Mouse (Mus musculus) embryonic facial prominence, embryonic 13.5 days (tissue): ENCODE results near the gene March11. TPM values are rescaled to one million over a fixed set of nuclear protein-coding genes. Genes with fewer than 3 reads are reported as not detected.

Experiments
- ATAC-seq: fragments of 200-750 bp; cut with Nextera tagmentation; 2 replicates; pipeline ENCODE4 v1.8.0; 2017; ENCODE audit warnings: low read depth; ENCODE audit not compliant: insufficient number of reproducible peaks, insufficient read depth, low FRiP score, low TSS enrichment
- H3K27ac ChIP-seq: fragments of 300-500 bp; sonication (generic); 2 replicates; pipeline ENCODE4 v1.5.1; 2015; ENCODE audit warnings: moderate library complexity, mild to moderate bottlenecking, inconsistent platforms
- H3K27me3 ChIP-seq: fragments of 300-500 bp; sonication (generic); 2 replicates; pipeline ENCODE4 v1.6.1; 2015; ENCODE audit warnings: mild to moderate bottlenecking, inconsistent platforms
- H3K36me3 ChIP-seq: fragments of 300-500 bp; sonication (generic); 2 replicates; pipeline ENCODE4 v1.6.1; 2015; ENCODE audit warnings: mild to moderate bottlenecking, inconsistent platforms
- H3K4me1 ChIP-seq: fragments of 300-500 bp; sonication (generic); 2 replicates; pipeline ENCODE4 v1.6.1; 2015; ENCODE audit warnings: inconsistent platforms
- H3K4me2 ChIP-seq: fragments of 300-500 bp; sonication (generic); 2 replicates; pipeline ENCODE4 v1.6.1; 2015; ENCODE audit warnings: moderate library complexity, mild to moderate bottlenecking, inconsistent platforms
- H3K4me3 ChIP-seq: fragments of 300-500 bp; sonication (generic); 2 replicates; pipeline ENCODE4 v1.5.1; 2015; ENCODE audit warnings: mild to moderate bottlenecking, inconsistent platforms
- H3K9ac ChIP-seq: fragments of 300-500 bp; sonication (generic); 2 replicates; pipeline ENCODE4 v1.6.1; 2015; ENCODE audit warnings: mild to moderate bottlenecking, inconsistent platforms
- H3K9me3 ChIP-seq: fragments of 300-500 bp; sonication (generic); 2 replicates; pipeline ENCODE4 v1.6.1; 2016; ENCODE audit warnings: inconsistent platforms
- WGBS: fragments of 180-500 bp; shearing (Covaris S2); methylation state at CpG from one replicate; pipeline ENCODE4 v1.1.7; 2015; ENCODE audit warnings: mixed read lengths; 5-methylcytosine and 5-hydroxymethylcytosine counted together
- polyA plus RNA-seq: library from polyadenylated mRNA; unstranded; fragments of >200 nt; fragmentation: Nextera tagmentation; extraction: Ambion mirVana; gene quantifications from 2 replicates; pipeline ENCODE4 v1.2.1, GENCODE M21; 2015

The March11 gene
- polyA plus RNA-seq, 1 experiment from 2014 or later, result 0.42 TPM

DNA sequence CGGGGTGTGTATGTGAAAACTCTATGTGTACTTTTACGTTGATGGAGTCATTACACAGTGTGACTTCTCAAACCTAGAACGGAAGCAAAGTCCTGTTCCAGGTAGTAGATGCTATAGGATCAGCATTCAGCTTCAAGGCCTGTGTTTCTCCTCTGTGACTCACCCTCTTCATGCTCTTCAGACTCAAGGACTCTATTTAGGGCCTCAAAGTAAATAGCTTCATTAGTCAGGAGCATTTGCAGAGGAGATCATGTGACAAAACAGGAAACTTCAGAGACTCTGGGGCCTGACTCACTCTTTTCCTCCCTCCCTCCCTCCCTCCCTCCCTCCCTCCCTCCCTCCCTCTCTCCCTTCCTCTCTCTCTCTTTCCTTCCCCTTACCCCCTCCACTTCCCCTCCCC is 66.1 kb downstream of the March11 start:
- H3K36me3 ChIP-seq, result no peaks in the 10 kb centered on the region
- WGBS, result 89% methylated on average over 3 of the region's 3 CpGs
- no peaks in the 10 kb centered on the region for H3K4me1 ChIP-seq
- H3K27me3 ChIP-seq, result no peaks in the 10 kb centered on the region
- H3K27ac ChIP-seq, result no peak overlapping the region
- no peaks in the 10 kb centered on the region for H3K9me3 ChIP-seq
- no peak for ATAC-seq
- H3K4me2 ChIP-seq, result no peak overlapping the region
- H3K4me3 ChIP-seq, result no peak overlapping the region
- no peak overlapping the region for H3K9ac ChIP-seq

DNA sequence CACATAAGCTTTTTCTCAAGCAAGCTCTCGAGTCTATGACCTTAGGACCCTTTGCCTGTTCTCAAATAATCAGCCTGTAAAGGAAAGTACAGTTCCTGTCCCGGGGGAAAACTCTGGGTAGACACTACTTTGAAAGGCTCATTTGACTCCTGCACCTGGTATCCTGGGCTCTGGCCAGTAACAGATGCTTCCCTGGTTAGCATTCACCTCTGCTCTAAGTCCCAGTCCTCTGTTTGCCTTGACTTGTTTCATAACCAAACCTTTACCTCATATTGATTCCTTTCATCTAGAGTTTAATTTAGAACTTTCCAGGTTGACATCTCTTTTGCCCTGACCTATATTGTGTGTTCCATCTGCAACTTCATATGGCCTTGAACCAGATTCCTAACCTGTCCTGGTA is 68.5 kb downstream of the March11 start:
- no peak overlapping the region for H3K9ac ChIP-seq
- no peak for ATAC-seq
- no peak overlapping the region for H3K27ac ChIP-seq
- no peaks in the 10 kb centered on the region for H3K36me3 ChIP-seq
- no peaks in the 10 kb centered on the region for H3K4me1 ChIP-seq
- H3K4me2 ChIP-seq, result no peak overlapping the region
- 51% methylated on average over 2 of the region's 2 CpGs for WGBS
- H3K27me3 ChIP-seq, result no peaks in the 10 kb centered on the region
- no peaks in the 10 kb centered on the region for H3K9me3 ChIP-seq
- no peak overlapping the region for H3K4me3 ChIP-seq

DNA sequence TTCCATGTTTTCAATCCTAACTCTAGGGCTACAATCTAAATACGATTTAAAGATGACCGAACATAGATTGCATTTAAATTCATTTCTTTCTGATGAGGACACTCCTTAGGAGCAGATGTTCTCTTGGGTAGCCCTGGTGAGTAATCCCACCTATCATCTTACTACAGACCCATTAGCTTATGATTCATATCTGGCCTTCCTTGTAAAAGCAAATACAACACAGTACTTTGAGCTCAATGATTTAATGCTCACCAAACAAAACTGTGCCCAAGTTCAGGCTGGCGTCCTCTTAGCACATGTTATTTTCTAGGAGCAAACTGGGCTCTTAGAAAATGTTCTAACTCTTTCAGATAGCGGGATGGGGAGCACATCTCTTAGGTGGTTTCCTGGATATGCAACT is 70.0 kb downstream of the March11 start:
- no peak overlapping the region for H3K4me3 ChIP-seq
- H3K27ac ChIP-seq, result no peak overlapping the region
- no peaks in the 10 kb centered on the region for H3K4me1 ChIP-seq
- H3K4me2 ChIP-seq, result no peak overlapping the region
- 81% methylated on average over 4 of the region's 4 CpGs for WGBS
- H3K9ac ChIP-seq, result no peak overlapping the region
- ATAC-seq, result no peak
- H3K36me3 ChIP-seq, result no peaks in the 10 kb centered on the region
- H3K27me3 ChIP-seq, result no peaks in the 10 kb centered on the region
- no peaks in the 10 kb centered on the region for H3K9me3 ChIP-seq

GRCm38 (mm10) chr15:26379831-26380230 is 71.0 kb downstream of the March11 start:
- Histone ChIP-seq H3K27ac (no peak overlapping the region), H3K27me3 (no peaks in the 10 kb centered on the region), H3K9me3 (no peaks in the 10 kb centered on the region), H3K4me2 (no peak overlapping the region), H3K4me3 (no peak overlapping the region), H3K36me3 (no peaks in the 10 kb centered on the region), H3K4me1 (no peaks in the 10 kb centered on the region), H3K9ac (no peak overlapping the region)
- 84% methylated on average over 3 of the region's 3 CpGs for WGBS
- no peak for ATAC-seq

DNA sequence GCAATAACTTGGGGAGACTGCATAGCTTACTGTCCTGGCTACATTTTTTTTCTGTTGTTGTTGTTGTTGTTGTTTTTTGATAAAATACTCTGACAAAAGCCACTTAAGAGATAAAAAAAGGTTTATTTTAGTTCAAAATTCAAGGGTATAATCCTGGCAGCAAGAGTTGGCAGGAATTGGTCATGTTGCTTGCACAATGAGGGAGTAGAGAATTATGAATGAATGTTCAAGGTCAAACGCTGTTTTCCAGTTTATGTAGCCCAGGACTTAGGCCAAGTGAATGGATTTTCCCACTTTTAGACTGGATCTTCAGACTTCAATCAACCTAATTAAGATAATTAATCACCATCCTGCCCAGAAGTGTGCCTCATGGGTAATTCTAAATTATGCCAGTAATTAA is 72.0 kb downstream of the March11 start:
- no peak overlapping the region for H3K9ac ChIP-seq
- H3K4me3 ChIP-seq, result no peak overlapping the region
- no peak overlapping the region for H3K4me2 ChIP-seq
- no peaks in the 10 kb centered on the region for H3K9me3 ChIP-seq
- ATAC-seq, result no peak
- WGBS, result 86% methylated on average over 1 of the region's 1 CpGs
- no peaks in the 10 kb centered on the region for H3K27me3 ChIP-seq
- H3K27ac ChIP-seq, result no peak overlapping the region
- H3K4me1 ChIP-seq, result no peaks in the 10 kb centered on the region
- H3K36me3 ChIP-seq, result no peaks in the 10 kb centered on the region

GRCm38 (mm10) chr15:26390001-26390400 is 81.2 kb downstream of the March11 start:
- H3K4me2 ChIP-seq, result no peak overlapping the region
- no peak overlapping the region for H3K4me3 ChIP-seq
- no peak for ATAC-seq
- H3K9ac ChIP-seq, result no peak overlapping the region
- WGBS, result 89% methylated on average over 9 of the region's 9 CpGs
- no peaks in the 10 kb centered on the region for H3K27me3 ChIP-seq
- no peaks in the 10 kb centered on the region for H3K9me3 ChIP-seq
- H3K27ac ChIP-seq, result no peak overlapping the region
- H3K36me3 ChIP-seq, result no peaks in the 10 kb centered on the region
- H3K4me1 ChIP-seq, result no peaks in the 10 kb centered on the region

GRCm38 (mm10) chr15:26396556-26396955 is 87.7 kb downstream of the March11 start:
- no peaks in the 10 kb centered on the region for H3K36me3 ChIP-seq
- 94% methylated on average over 2 of the region's 2 CpGs for WGBS
- H3K9me3 ChIP-seq, result no peaks in the 10 kb centered on the region
- no peak overlapping the region for H3K4me3 ChIP-seq
- H3K9ac ChIP-seq, result no peak overlapping the region
- H3K27me3 ChIP-seq, result no peaks in the 10 kb centered on the region
- no peak overlapping the region for H3K4me2 ChIP-seq
- H3K4me1 ChIP-seq, result no peaks in the 10 kb centered on the region
- no peak for ATAC-seq
- H3K27ac ChIP-seq, result no peak overlapping the region

GRCm38 (mm10) chr15:26425284-26425683 is 116.4 kb downstream of the March11 start:
- WGBS, result 69% methylated on average over 3 of the region's 3 CpGs
- Histone ChIP-seq H3K36me3 (no peaks in the 10 kb centered on the region), H3K4me2 (no peak overlapping the region), H3K9me3 (no peaks in the 10 kb centered on the region), H3K9ac (no peak overlapping the region), H3K27me3 (no peaks in the 10 kb centered on the region), H3K27ac (no peak overlapping the region), H3K4me1 (no peaks in the 10 kb centered on the region), H3K4me3 (no peak overlapping the region)
- no peak for ATAC-seq

- Histone ChIP-seq H3K27ac (no peak overlapping the region), H3K9me3 (no peaks in the 10 kb centered on the region), H3K4me1 (no peaks in the 10 kb centered on the region), H3K27me3 (no peaks in the 10 kb centered on the region), H3K4me3 (no peak overlapping the region), H3K4me2 (no peak overlapping the region), H3K9ac (no peak overlapping the region), H3K36me3 (no peaks in the 10 kb centered on the region)
- ATAC-seq, result no peak
Observed at GRCm38 (mm10) chr15:26426231-26426630, 117.4 kb downstream of the March11 start.

DNA sequence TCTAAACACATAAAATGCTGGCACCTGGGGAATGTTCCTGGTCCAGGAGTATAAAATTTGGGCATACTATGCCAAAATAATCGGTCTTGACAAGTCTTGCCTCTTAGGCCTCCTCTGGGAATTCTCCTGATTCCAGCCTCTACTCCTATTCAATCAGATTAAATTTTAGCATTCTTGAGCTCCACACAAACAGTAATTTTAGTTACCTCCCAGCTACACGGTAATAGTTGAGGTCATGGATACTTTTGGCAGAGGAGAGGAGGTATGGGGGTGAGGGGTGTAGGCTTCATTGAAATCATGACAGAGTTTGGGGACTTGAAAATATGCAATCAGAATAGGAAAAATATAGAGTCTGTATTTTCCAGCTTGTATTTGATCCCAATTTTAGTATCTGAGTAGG is 121.7 kb downstream of the March11 start:
- H3K9me3 ChIP-seq, result no peaks in the 10 kb centered on the region

DNA sequence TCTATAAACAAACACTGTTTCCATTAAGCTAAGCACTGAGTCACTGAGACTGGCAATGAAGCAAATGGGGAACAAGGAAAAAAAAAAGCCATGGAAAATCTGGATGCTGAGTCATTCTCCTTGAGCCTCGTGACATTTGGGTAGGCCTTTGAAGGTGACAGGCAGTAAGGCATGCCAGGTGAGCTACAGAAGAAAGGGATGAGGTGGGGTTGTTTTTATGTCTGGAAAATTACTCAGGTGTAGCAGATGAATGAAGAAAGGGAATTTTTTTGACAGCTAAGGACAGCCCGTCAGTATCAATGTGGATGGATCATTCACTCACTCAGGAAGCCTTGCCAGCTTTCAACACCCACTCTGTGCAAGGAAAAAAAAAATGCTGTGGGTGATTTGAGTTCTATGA is 123.8 kb downstream of the March11 start:
- no peak for ATAC-seq
- H3K9me3 ChIP-seq, result no peaks in the 10 kb centered on the region
- no peak overlapping the region for H3K4me2 ChIP-seq
- no peak overlapping the region for H3K4me3 ChIP-seq
- H3K27ac ChIP-seq, result no peak overlapping the region
- 62% methylated on average over 2 of the region's 2 CpGs for WGBS
- no peaks in the 10 kb centered on the region for H3K36me3 ChIP-seq
- H3K9ac ChIP-seq, result no peak overlapping the region
- no peaks in the 10 kb centered on the region for H3K27me3 ChIP-seq
- H3K4me1 ChIP-seq, result no peaks in the 10 kb centered on the region

More for the DNA sequence above, 121.7 kb downstream of the March11 start:
- 48% methylated on average over 2 of the region's 2 CpGs for WGBS
- Histone ChIP-seq H3K27me3 (no peaks in the 10 kb centered on the region), H3K4me3 (no peak overlapping the region), H3K36me3 (no peaks in the 10 kb centered on the region), H3K9ac (no peak overlapping the region), H3K27ac (no peak overlapping the region), H3K4me2 (no peak overlapping the region), H3K4me1 (no peaks in the 10 kb centered on the region)
- no peak for ATAC-seq

DNA sequence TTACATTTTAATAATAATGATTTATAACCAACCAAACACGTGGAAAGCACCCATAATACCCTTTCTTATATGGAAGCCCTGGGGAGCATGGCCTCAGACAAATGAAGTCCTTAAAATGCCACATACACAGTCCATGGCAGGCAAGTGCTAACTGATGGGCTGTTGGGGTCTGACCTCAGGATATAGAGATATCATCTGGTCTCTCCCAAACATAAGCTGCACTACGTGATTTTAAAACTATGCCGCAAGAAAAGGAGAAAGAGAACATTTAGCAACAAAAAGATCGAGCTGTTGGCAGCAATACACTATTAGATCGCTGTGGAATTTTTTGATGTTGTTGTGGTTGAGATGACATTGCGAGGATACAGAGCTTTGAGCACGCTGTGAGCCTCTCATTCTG is 126.9 kb downstream of the March11 start:
- Histone ChIP-seq H3K4me2 (no peak overlapping the region), H3K4me1 (no peaks in the 10 kb centered on the region), H3K27ac (no peak overlapping the region), H3K4me3 (no peak overlapping the region), H3K9me3 (no peaks in the 10 kb centered on the region), H3K9ac (no peak overlapping the region), H3K36me3 (no peaks in the 10 kb centered on the region), H3K27me3 (no peaks in the 10 kb centered on the region)
- no peak for ATAC-seq
- 82% methylated on average over 7 of the region's 7 CpGs for WGBS

DNA sequence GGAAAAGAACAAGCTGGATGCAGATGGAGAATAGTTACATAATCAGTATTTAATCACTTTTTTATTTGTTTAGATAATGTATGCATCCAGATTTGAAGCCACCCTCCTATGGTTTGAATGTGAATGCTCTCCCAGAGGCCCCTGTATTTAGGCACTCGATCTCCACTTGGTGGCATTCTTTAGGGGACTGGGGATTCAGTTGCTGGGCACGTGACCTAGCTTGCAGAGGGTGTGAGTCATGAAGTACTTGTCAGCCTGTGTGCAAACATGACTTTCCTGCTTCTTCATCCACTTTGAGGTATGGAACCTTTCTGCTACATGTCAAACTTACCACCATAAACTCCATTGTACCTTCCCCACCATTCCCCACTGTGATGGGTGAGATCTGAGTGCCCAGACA is 128.3 kb downstream of the March11 start:
- Histone ChIP-seq H3K9me3 (no peaks in the 10 kb centered on the region), H3K9ac (no peak overlapping the region)
- 46% methylated on average over 2 of the region's 2 CpGs for WGBS

More for the DNA sequence above, 128.3 kb downstream of the March11 start:
- Histone ChIP-seq H3K27me3 (no peaks in the 10 kb centered on the region), H3K4me1 (no peaks in the 10 kb centered on the region), H3K4me3 (no peak overlapping the region), H3K27ac (no peak overlapping the region), H3K36me3 (no peaks in the 10 kb centered on the region), H3K4me2 (no peak overlapping the region)
- ATAC-seq, result no peak
